Mouse (Mus musculus) erythroblast, embryonic 14.5 days (primary cell): Measurements from ENCODE around the gene Ikbke.

ENCODE experiments used
- GATA1 ChIP-seq: IDR thresholded peaks from 2 replicates; pipeline ENCODE4 v1.6.1; 2012; ENCODE audit warnings: low read length, inconsistent platforms, mixed read lengths
- TAL1 ChIP-seq: IDR thresholded peaks from 3 replicates; pipeline ENCODE4 v1.6.1; 2012; ENCODE audit warnings: low read length, inconsistent platforms, mixed read lengths

DNA sequence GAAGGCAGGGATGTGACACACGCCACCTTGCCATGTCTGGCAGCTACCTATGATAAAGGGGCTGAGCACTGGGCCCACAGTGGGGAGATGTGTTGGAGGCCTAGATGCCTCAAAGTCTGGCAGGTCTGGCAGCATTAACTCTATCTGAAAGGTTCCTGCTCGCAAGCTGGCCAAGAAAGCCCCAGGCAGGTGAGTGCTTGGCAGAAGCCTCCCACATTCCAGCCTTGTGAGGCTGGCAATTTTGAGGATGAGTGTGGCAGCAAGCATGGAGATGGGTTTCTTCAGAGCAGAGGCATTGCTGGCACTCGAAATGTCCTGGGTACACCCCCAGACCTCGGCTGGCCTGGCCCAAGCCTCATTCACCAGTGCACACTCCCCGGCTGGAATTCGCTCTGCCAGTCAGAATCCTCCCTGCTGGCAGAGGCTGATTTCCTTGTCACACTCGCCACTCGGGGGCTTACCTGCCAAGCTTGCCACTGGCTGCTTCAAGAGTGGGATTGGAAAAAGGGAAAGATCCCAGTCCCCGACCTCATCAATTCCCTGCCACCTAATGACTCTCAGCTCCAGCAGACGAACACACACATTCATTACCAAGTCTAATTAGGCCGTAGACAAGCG, 39.7 kb downstream of the Ikbke start:
- TF ChIP-seq GATA1 (no peak), TAL1 (no peak)
